Mouse (Mus musculus) urinary bladder, adult 2 months (tissue): ENCODE data around the gene Ctbp1. TPM values are rescaled to one million over a fixed set of nuclear protein-coding genes. Genes with fewer than 3 reads are reported as not detected.

Source experiments
- DNase-seq: peaks from one replicate; pipeline ENCODE4 v3.0.0; 2022; ENCODE audit warnings: low spot score
- polyA plus RNA-seq: library from polyadenylated mRNA; depleted of rRNA; stranded (reverse); fragments of >200 nt; gene quantifications from 2 replicates; pipeline ENCODE4 v1.2.3, GENCODE M21; 2012; rRNA removed

The Ctbp1 gene
- polyA plus RNA-seq, 1 experiment: 148 TPM

- DNase-seq: no peak
Measured at GRCm38 (mm10) chr5:33208533-33209245, 66.1 kb downstream of the Ctbp1 start.

GRCm38 (mm10) chr5:33207136-33207535, 67.7 kb downstream of the Ctbp1 start:
- DNase-seq: no peak

GRCm38 (mm10) chr5:33206328-33206727, 68.5 kb downstream of the Ctbp1 start:
- DNase-seq: no peak

- DNase-seq: no peak
Measured at GRCm38 (mm10) chr5:33204284-33204683, 70.5 kb downstream of the Ctbp1 start.

GRCm38 (mm10) chr5:33203691-33204242, 71.0 kb downstream of the Ctbp1 start:
- no peak for DNase-seq

GRCm38 (mm10) chr5:33203171-33203565, 71.6 kb downstream of the Ctbp1 start:
- no peak for DNase-seq

- DNase-seq: no peak
Measured at GRCm38 (mm10) chr5:33202516-33203170, 72.2 kb downstream of the Ctbp1 start.

GRCm38 (mm10) chr5:33201697-33202096, 73.1 kb downstream of the Ctbp1 start:
- DNase-seq: no peak

- DNase-seq: no peak
Measured at GRCm38 (mm10) chr5:33200071-33200470, 74.7 kb downstream of the Ctbp1 start.

Other genes starting within 250 kb of the Ctbp1 start
- 2.3 and 3.0 TPM in 2 replicates for gene Slc5a1, start 170.8 kb downstream of the Ctbp1 start, polyA plus RNA-seq
- 61.5 and 102 TPM in 2 replicates for gene Spon2, start 56.5 kb downstream of the Ctbp1 start, polyA plus RNA-seq
- 134 and 160 TPM in 2 replicates for gene Maea, start 60.5 kb upstream of the Ctbp1 start, polyA plus RNA-seq
- gene Uvssa, start 103.6 kb upstream of the Ctbp1 start, polyA plus RNA-seq: 10.9 and 11.0 TPM in 2 replicates
- not detected in 2 replicates for gene Nkx1-1, start 159.0 kb upstream of the Ctbp1 start, polyA plus RNA-seq